Mouse (Mus musculus): Measurements from ENCODE around the gene Olfr427. TPM values are rescaled to one million over a fixed set of nuclear protein-coding genes. Genes with fewer than 3 reads are reported as not detected.
"Not testable (repeated sequence)": the region's sequence is repeated elsewhere in the genome, so short reads cannot be mapped to it uniquely, and the experiment has no call there.

Olfr427 gene
- not detected in 2 replicates for polyA plus RNA-seq (2014; fragmentation: Nextera tagmentation; extraction: Ambion mirVana)

DNA sequence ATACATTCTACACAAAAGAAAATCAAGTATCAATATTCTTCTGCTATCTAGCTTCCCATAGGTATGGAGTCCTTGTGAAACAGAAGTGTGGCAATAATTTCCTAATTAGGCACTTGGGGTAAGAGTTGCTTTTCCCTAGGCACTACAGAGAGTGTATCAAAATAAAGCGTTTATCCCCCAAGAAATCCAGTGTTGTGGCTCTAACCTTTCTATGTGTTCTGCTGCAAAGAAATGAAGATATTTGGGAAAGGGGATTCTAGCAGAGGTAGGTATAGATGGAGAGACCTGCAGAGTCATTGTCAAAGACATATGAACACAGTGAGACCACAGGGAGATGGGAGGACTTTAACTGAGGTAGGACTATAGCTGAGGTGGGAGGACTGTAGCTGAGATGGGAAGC is at the start of gene Olfr427:
TSS of gene Olfr427 (plus strand) at position 301 of the 400 bp plus-strand sequence.
- Histone ChIP-seq H3K27ac (ENCODE audit: low read depth, low read length) (no peak within 1 kb of the TSS), H3K4me3 (ENCODE audit: low read depth, low read length) (no peak within 1 kb of the TSS), H3K36me3 (ENCODE audit: control insufficient read depth, insufficient read depth, low read length) (no peaks in the 10 kb centered on the region), H3K27me3 (ENCODE audit: control insufficient read depth, insufficient read depth, low read length) (no peaks in the 10 kb centered on the region), H3K4me1 (ENCODE audit: control insufficient read depth, insufficient read depth, low read length) (no peaks in the 10 kb centered on the region), H3K9me3 (replicated peaks; ENCODE audit: control insufficient read depth, low read length) (no peaks in the 10 kb centered on the region), H3K9ac (ENCODE audit: low read depth, low read length) (no peak within 1 kb of the TSS), H3K4me2 (no peak within 1 kb of the TSS)
- 83% methylated on average over 1 of the region's 1 CpGs for WGBS (ENCODE audit: insufficient replicate concordance)
- no peak for ATAC-seq (replicated peaks; ENCODE audit: insufficient number of reproducible peaks, low FRiP score, low TSS enrichment)

DNA sequence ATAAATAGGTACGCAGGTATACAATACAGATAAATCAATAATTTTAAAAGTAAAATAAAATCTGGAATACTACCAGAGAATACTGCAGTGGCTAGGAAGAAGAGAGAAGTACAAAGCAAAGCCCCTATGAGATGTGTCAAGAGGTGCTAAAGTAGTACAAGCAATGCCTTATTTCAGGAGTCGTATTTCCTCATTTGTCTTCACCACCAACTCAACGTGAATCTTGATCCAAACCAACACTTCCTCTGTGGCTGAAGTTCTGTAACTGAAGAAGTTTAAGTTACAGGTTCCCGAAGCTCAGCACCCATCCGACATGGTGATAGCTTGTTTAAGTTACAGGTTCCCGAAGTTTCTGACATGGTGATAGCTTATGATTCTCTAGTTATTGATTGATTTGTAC is 48.5 kb upstream of the Olfr427 start:
- H3K4me2 ChIP-seq; H3K9ac ChIP-seq (ENCODE audit: low read depth, low read length); H3K4me3 ChIP-seq (ENCODE audit: low read depth, low read length); H3K27me3 ChIP-seq (ENCODE audit: control insufficient read depth, insufficient read depth, low read length); H3K36me3 ChIP-seq (ENCODE audit: control insufficient read depth, insufficient read depth, low read length); H3K9me3 ChIP-seq (replicated peaks; ENCODE audit: control insufficient read depth, low read length); H3K27ac ChIP-seq (ENCODE audit: low read depth, low read length); H3K4me1 ChIP-seq (ENCODE audit: control insufficient read depth, insufficient read depth, low read length); ATAC-seq (replicated peaks; ENCODE audit: insufficient number of reproducible peaks, low FRiP score, low TSS enrichment): not testable (repeated sequence)
- 73% methylated on average over 6 of the region's 6 CpGs for WGBS (ENCODE audit: insufficient replicate concordance)

DNA sequence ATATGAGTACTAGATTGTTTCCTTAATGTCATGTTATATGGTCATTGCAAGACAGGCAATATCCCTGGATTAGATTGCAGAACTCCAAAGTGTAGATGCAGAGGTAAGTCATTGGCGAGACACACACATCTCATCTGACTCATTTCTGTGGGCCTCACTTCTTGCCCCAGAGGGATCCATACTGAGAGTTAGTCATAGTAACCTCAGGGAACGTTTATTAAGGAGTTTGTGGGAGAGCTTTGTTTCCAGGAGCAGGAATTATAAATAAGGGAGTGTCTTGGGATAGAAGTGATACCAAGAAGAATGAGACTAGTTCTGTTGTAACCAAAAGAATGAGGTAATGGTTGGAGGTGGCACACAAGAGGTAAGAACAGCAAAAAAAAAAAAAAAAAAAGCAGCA is 47.8 kb upstream of the Olfr427 start, which contains the start of gene Olfr432:
TSS of gene Olfr432 (plus strand) at position 313 of the 400 bp plus-strand sequence.
- Histone ChIP-seq H3K36me3 (ENCODE audit: control insufficient read depth, insufficient read depth, low read length) (no peaks in the 10 kb centered on the region), H3K9ac (ENCODE audit: low read depth, low read length) (no peak within 1 kb of the TSS), H3K27ac (ENCODE audit: low read depth, low read length) (no peak within 1 kb of the TSS), H3K4me3 (ENCODE audit: low read depth, low read length) (no peak within 1 kb of the TSS), H3K4me1 (ENCODE audit: control insufficient read depth, insufficient read depth, low read length) (no peaks in the 10 kb centered on the region), H3K4me2 (no peak within 1 kb of the TSS), H3K27me3 (ENCODE audit: control insufficient read depth, insufficient read depth, low read length) (no peaks in the 10 kb centered on the region), H3K9me3 (replicated peaks; ENCODE audit: control insufficient read depth, low read length) (no peaks in the 10 kb centered on the region)
- ATAC-seq (replicated peaks; ENCODE audit: insufficient number of reproducible peaks, low FRiP score, low TSS enrichment): no peak
- WGBS (ENCODE audit: insufficient replicate concordance): 58% methylated on average over 2 of the region's 2 CpGs

DNA sequence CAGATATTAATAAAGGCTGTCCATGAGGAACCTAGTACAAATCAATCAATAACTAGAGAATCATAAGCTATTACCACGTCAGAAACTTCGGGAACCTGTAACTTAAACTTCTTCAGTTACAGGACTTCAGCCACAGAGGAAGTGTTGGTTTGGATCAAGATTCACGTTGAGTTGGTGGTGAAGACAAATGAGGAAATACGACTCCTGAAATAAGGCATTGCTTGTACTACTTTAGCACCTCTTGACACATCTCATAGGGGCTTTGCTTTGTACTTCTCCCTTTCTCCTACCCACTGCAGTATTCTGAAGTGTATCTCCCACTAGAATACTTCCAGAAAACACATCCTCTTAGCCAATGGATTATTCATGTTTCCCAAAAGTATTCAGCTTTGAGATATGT is 47.3 kb upstream of the Olfr427 start:
- not testable (repeated sequence) for H3K9ac ChIP-seq (ENCODE audit: low read depth, low read length); H3K4me2 ChIP-seq; H3K9me3 ChIP-seq (replicated peaks; ENCODE audit: control insufficient read depth, low read length); ATAC-seq (replicated peaks; ENCODE audit: insufficient number of reproducible peaks, low FRiP score, low TSS enrichment); H3K4me1 ChIP-seq (ENCODE audit: control insufficient read depth, insufficient read depth, low read length); H3K4me3 ChIP-seq (ENCODE audit: low read depth, low read length); H3K27me3 ChIP-seq (ENCODE audit: control insufficient read depth, insufficient read depth, low read length); H3K36me3 ChIP-seq (ENCODE audit: control insufficient read depth, insufficient read depth, low read length); H3K27ac ChIP-seq (ENCODE audit: low read depth, low read length)
- 65% methylated on average over 3 of the region's 4 CpGs for WGBS (ENCODE audit: insufficient replicate concordance)

DNA sequence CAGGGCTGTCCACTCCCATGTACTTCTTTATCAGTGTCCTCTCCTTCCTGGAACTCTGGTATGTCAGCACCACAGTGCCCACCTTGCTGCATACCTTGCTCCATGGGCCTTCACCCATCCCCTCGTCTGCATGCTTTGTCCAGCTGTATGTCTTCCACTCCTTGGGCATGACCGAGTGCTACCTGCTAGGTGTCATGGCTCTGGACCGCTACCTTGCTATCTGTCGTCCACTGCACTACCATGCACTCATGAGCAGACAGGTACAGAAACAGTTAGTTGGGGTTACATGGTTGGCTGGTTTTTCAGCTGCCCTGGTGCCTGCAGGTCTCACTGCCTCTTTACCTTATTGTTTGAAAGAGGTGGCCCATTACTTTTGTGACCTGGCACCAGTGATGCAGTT is 46.2 kb upstream of the Olfr427 start:
- Histone ChIP-seq H3K4me2 (no peak overlapping the region), H3K27me3 (ENCODE audit: control insufficient read depth, insufficient read depth, low read length) (no peaks in the 10 kb centered on the region), H3K9ac (ENCODE audit: low read depth, low read length) (no peak overlapping the region), H3K9me3 (replicated peaks; ENCODE audit: control insufficient read depth, low read length) (no peaks in the 10 kb centered on the region), H3K27ac (ENCODE audit: low read depth, low read length) (no peak overlapping the region), H3K36me3 (ENCODE audit: control insufficient read depth, insufficient read depth, low read length) (no peaks in the 10 kb centered on the region), H3K4me3 (ENCODE audit: low read depth, low read length) (no peak overlapping the region), H3K4me1 (ENCODE audit: control insufficient read depth, insufficient read depth, low read length) (no peaks in the 10 kb centered on the region)
- no peak for ATAC-seq (replicated peaks; ENCODE audit: insufficient number of reproducible peaks, low FRiP score, low TSS enrichment)
- 82% methylated on average over 4 of the region's 4 CpGs for WGBS (ENCODE audit: insufficient replicate concordance)

DNA sequence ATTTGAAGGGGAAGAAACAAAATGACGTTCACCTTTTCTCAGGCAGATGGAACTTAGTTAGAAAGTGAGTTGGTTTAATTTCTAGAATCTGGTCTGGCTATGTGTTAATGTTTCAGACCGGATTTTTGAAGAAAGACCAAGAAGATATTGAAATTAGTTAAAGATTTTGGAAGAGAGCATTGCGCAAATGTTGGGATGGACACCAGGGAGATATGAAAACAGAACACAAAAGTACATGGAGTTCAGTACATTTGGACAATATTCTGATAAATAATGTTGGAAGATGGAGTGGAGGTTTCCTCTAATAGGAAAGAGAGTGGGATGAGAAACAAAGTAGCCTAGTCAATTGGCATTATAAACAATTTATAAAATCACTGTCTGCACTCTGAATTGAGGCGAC is 45.2 kb upstream of the Olfr427 start:
- H3K4me1 ChIP-seq (ENCODE audit: control insufficient read depth, insufficient read depth, low read length): no peaks in the 10 kb centered on the region
- no peak overlapping the region for H3K4me3 ChIP-seq (ENCODE audit: low read depth, low read length)
- no peaks in the 10 kb centered on the region for H3K27me3 ChIP-seq (ENCODE audit: control insufficient read depth, insufficient read depth, low read length)
- no peak overlapping the region for H3K27ac ChIP-seq (ENCODE audit: low read depth, low read length)
- no peak overlapping the region for H3K9ac ChIP-seq (ENCODE audit: low read depth, low read length)
- H3K36me3 ChIP-seq (ENCODE audit: control insufficient read depth, insufficient read depth, low read length): no peaks in the 10 kb centered on the region
- no peaks in the 10 kb centered on the region for H3K9me3 ChIP-seq (replicated peaks; ENCODE audit: control insufficient read depth, low read length)
- no peak for ATAC-seq (replicated peaks; ENCODE audit: insufficient number of reproducible peaks, low FRiP score, low TSS enrichment)
- H3K4me2 ChIP-seq: no peak overlapping the region
- WGBS (ENCODE audit: insufficient replicate concordance): 79% methylated on average over 4 of the region's 4 CpGs

DNA sequence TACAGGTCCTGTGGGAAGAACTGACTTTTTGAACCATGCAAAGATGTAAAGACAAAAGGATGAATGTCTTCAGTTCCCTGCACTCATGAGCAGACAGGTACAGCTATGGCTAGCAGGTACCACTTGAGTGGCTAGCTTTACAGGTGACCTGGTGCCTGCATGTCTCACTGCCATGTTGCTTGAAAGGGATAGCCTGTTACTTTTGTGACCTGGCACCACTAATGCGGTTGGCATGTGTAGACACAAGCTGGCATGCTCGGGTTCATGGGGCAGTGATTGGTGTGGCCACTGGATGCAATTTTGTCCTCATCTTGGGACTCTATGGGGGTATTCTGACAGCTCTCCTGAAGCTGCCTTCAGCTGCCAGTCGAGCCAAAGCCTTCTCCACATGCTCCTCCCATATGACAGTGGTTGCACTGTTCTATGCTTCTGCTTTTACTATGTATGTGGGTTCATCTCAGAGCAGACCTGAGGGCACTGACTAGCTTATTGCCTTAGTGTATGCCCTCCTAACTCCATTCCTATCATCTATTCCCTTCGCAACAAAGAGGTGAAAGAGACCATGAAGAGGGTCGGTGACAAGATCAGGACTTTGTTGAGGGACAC is 44.7 kb upstream of the Olfr427 start:
- Histone ChIP-seq H3K4me2 (no peak overlapping the region), H3K36me3 (ENCODE audit: control insufficient read depth, insufficient read depth, low read length) (no peaks in the 10 kb centered on the region), H3K4me3 (ENCODE audit: low read depth, low read length) (no peak overlapping the region), H3K27me3 (ENCODE audit: control insufficient read depth, insufficient read depth, low read length) (no peaks in the 10 kb centered on the region), H3K4me1 (ENCODE audit: control insufficient read depth, insufficient read depth, low read length) (no peaks in the 10 kb centered on the region), H3K9ac (ENCODE audit: low read depth, low read length) (no peak overlapping the region), H3K9me3 (replicated peaks; ENCODE audit: control insufficient read depth, low read length) (no peaks in the 10 kb centered on the region), H3K27ac (ENCODE audit: low read depth, low read length) (no peak overlapping the region)
- ATAC-seq (replicated peaks; ENCODE audit: insufficient number of reproducible peaks, low FRiP score, low TSS enrichment): no peak
- WGBS (ENCODE audit: insufficient replicate concordance): 69% methylated on average over 5 of the region's 5 CpGs

DNA sequence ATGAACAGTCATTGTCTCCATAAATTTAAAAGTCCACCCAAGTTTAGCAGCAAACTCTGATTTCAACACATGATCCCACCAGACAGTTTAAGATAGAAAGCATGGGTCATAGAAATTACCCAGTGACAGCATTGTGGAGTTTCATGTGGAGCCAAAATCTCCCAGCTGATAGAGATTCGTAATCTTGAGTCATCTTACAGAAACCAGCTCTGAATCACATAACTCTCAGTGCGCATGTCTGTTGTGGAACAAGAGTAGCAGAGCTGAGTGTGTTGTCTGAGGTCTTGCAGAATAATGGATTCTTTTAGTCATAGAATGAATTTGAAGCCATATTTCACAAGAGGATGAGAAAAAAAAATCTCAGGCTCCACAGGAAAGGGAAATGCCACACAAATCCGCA is 43.7 kb upstream of the Olfr427 start:
- Histone ChIP-seq H3K9me3 (replicated peaks; ENCODE audit: control insufficient read depth, low read length) (no peaks in the 10 kb centered on the region), H3K36me3 (ENCODE audit: control insufficient read depth, insufficient read depth, low read length) (no peaks in the 10 kb centered on the region), H3K27me3 (ENCODE audit: control insufficient read depth, insufficient read depth, low read length) (no peaks in the 10 kb centered on the region), H3K4me2 (no peak overlapping the region), H3K4me3 (ENCODE audit: low read depth, low read length) (no peak overlapping the region), H3K4me1 (ENCODE audit: control insufficient read depth, insufficient read depth, low read length) (no peaks in the 10 kb centered on the region), H3K27ac (ENCODE audit: low read depth, low read length) (no peak overlapping the region), H3K9ac (ENCODE audit: low read depth, low read length) (no peak overlapping the region)
- ATAC-seq (replicated peaks; ENCODE audit: insufficient number of reproducible peaks, low FRiP score, low TSS enrichment): no peak
- 75% methylated on average over 3 of the region's 3 CpGs for WGBS (ENCODE audit: insufficient replicate concordance)

DNA sequence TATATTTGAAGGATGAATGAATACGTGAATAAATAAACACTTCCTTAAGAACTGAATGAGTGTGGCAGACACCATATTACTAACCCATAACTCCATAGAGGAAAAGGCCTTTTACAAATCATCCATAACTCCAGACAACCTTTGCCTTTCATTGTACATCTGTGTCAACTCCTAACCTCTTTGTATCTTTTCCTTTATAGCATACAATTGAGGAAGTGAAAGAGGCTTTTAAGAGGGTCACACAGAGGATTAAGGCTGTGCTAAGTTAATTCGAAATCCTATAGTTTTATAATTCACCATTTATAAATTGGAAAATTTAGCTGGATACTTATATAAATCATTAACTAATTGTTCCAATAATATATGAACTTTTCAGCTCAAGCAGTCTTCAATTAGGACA is 41.4 kb upstream of the Olfr427 start:
- Histone ChIP-seq H3K9ac (ENCODE audit: low read depth, low read length) (no peak overlapping the region), H3K27ac (ENCODE audit: low read depth, low read length) (no peak overlapping the region), H3K9me3 (replicated peaks; ENCODE audit: control insufficient read depth, low read length) (no peaks in the 10 kb centered on the region), H3K4me1 (ENCODE audit: control insufficient read depth, insufficient read depth, low read length) (no peaks in the 10 kb centered on the region), H3K4me2 (no peak overlapping the region), H3K27me3 (ENCODE audit: control insufficient read depth, insufficient read depth, low read length) (no peaks in the 10 kb centered on the region), H3K4me3 (ENCODE audit: low read depth, low read length) (no peak overlapping the region), H3K36me3 (ENCODE audit: control insufficient read depth, insufficient read depth, low read length) (no peaks in the 10 kb centered on the region)
- ATAC-seq (replicated peaks; ENCODE audit: insufficient number of reproducible peaks, low FRiP score, low TSS enrichment): no peak
- 77% methylated on average over 2 of the region's 2 CpGs for WGBS (ENCODE audit: insufficient replicate concordance)

All from heart, embryonic 11.5 days (tissue).